Mouse (Mus musculus) intestine, postnatal 0 days (tissue): ENCODE results near the gene Nmnat2. TPM values are rescaled to one million over a fixed set of nuclear protein-coding genes. Genes with fewer than 3 reads are reported as not detected.

ENCODE experiments used
- ATAC-seq: fragments of 200-750 bp; cut with Nextera tagmentation; 2 replicates; pipeline ENCODE4 v1.8.0; 2017; ENCODE audit warnings: mild to moderate bottlenecking, moderate TSS enrichment, moderate library complexity
- H3K27ac ChIP-seq: fragments of 300-500 bp; sonication (generic); 2 replicates; pipeline ENCODE4 v1.5.1; 2014; ENCODE audit warnings: mild to moderate bottlenecking, low read depth, low read length, moderate library complexity
- H3K27me3 ChIP-seq: fragments of 300-500 bp; sonication (generic); replicated peaks from 2 replicates; pipeline ENCODE4 v1.6.1; 2014; ENCODE audit warnings: low read length, mixed read lengths; ENCODE audit not compliant: control insufficient read depth, insufficient read depth
- H3K36me3 ChIP-seq: fragments of 300-500 bp; sonication (generic); 2 replicates; pipeline ENCODE4 v1.6.1; 2014; ENCODE audit warnings: mild to moderate bottlenecking, moderate library complexity; ENCODE audit not compliant: control insufficient read depth, insufficient read depth
- H3K4me1 ChIP-seq: fragments of 300-500 bp; sonication (generic); replicated peaks from 2 replicates; pipeline ENCODE4 v1.6.1; 2014; ENCODE audit warnings: antibody characterized with exemption, low read length, mixed read lengths; ENCODE audit not compliant: control insufficient read depth, insufficient read depth
- H3K4me2 ChIP-seq: fragments of 300-500 bp; sonication (generic); replicated peaks from 2 replicates; pipeline ENCODE4 v1.6.1; 2014; ENCODE audit warnings: low read depth, mild to moderate bottlenecking, moderate library complexity
- H3K4me3 ChIP-seq: fragments of 300-500 bp; sonication (generic); 2 replicates; pipeline ENCODE4 v1.5.1; 2014; ENCODE audit warnings: low read depth, low read length
- H3K9ac ChIP-seq: fragments of 300-500 bp; sonication (generic); 2 replicates; pipeline ENCODE4 v1.6.1; 2014; ENCODE audit warnings: mild to moderate bottlenecking, low read depth, low read length
- H3K9me3 ChIP-seq: fragments of 300-500 bp; sonication (generic); 2 replicates; pipeline ENCODE4 v1.6.1; 2016; ENCODE audit warnings: mixed run types; ENCODE audit not compliant: control insufficient read depth
- CTCF ChIP-seq: sonication (generic); IDR thresholded peaks from 2 replicates; pipeline ENCODE4 v1.5.1; 2016; ENCODE audit warnings: low read depth, mild to moderate bottlenecking, control low read depth, antibody characterized with exemption, moderate library complexity
- WGBS: fragments of 180-500 bp; shearing (Covaris S2); extraction: QIAGEN DNeasy Blood & Tissue Kit; methylation state at CpG from one replicate; pipeline ENCODE4 v1.1.7; 2014; 5-methylcytosine and 5-hydroxymethylcytosine counted together
- polyA plus RNA-seq: library from polyadenylated mRNA; unstranded; fragments of >200 nt; fragmentation: Nextera tagmentation; extraction: Ambion mirVana; gene quantifications from 2 replicates; pipeline ENCODE4 v1.2.1, GENCODE M21; 2015

Gene Nmnat2
- polyA plus RNA-seq, 1 experiment from 2014 or later, result 1.1 TPM

GRCm38 (mm10) chr1:153144021-153144420 is 189.2 kb downstream of the Nmnat2 start:
- Histone ChIP-seq H3K4me2 (no peak overlapping the region), H3K27ac (no peak overlapping the region), H3K9ac (no peak overlapping the region), H3K9me3 (no peaks in the 10 kb centered on the region), H3K4me1 (peaks cover 3% of the 10 kb centered on the region; the same call in 1 of the 2 replicates), H3K4me3 (no peak overlapping the region), H3K27me3 (no peaks in the 10 kb centered on the region), H3K36me3 (no peaks in the 10 kb centered on the region)
- 76% methylated on average over 11 of the region's 11 CpGs for WGBS
- no peak for ATAC-seq
- TF ChIP-seq CTCF, result no peak

GRCm38 (mm10) chr1:153145791-153146190 is 191.0 kb downstream of the Nmnat2 start:
- H3K9ac ChIP-seq, result no peak overlapping the region
- no peaks in the 10 kb centered on the region for H3K27me3 ChIP-seq
- H3K36me3 ChIP-seq, result no peaks in the 10 kb centered on the region
- no peak overlapping the region for H3K4me2 ChIP-seq
- H3K9me3 ChIP-seq, result no peaks in the 10 kb centered on the region
- ATAC-seq, result no peak
- WGBS, result 67% methylated on average over 5 of the region's 5 CpGs
- H3K4me1 ChIP-seq, result no peaks in the 10 kb centered on the region
- no peak overlapping the region for H3K4me3 ChIP-seq
- no peak overlapping the region for H3K27ac ChIP-seq
- no peak for TF ChIP-seq CTCF

GRCm38 (mm10) chr1:153152594-153152993 is 197.8 kb downstream of the Nmnat2 start:
- no peaks in the 10 kb centered on the region for H3K9me3 ChIP-seq
- TF ChIP-seq CTCF, result no peak
- no peak overlapping the region for H3K9ac ChIP-seq
- no peaks in the 10 kb centered on the region for H3K27me3 ChIP-seq
- H3K4me3 ChIP-seq, result no peak overlapping the region
- no peaks in the 10 kb centered on the region for H3K36me3 ChIP-seq
- H3K4me1 ChIP-seq, result no peaks in the 10 kb centered on the region
- WGBS, result 71% methylated on average over 7 of the region's 7 CpGs
- ATAC-seq, result no peak
- no peak overlapping the region for H3K27ac ChIP-seq
- no peak overlapping the region for H3K4me2 ChIP-seq

GRCm38 (mm10) chr1:153153619-153154137 is 198.9 kb downstream of the Nmnat2 start:
- Histone ChIP-seq H3K4me1 (no peaks in the 10 kb centered on the region), H3K4me2 (no peak overlapping the region), H3K27me3 (no peaks in the 10 kb centered on the region), H3K9me3 (no peaks in the 10 kb centered on the region), H3K9ac (no peak overlapping the region), H3K36me3 (no peaks in the 10 kb centered on the region), H3K27ac (no peak overlapping the region), H3K4me3 (no peak overlapping the region)
- 53% methylated on average over 10 of the region's 10 CpGs for WGBS
- no peak for TF ChIP-seq CTCF
- no peak for ATAC-seq

GRCm38 (mm10) chr1:153155364-153155763 is 200.6 kb downstream of the Nmnat2 start:
- Histone ChIP-seq H3K4me3 (no peak overlapping the region), H3K27me3 (no peaks in the 10 kb centered on the region), H3K9ac (no peak overlapping the region), H3K4me1 (no peaks in the 10 kb centered on the region), H3K4me2 (no peak overlapping the region), H3K27ac (no peak overlapping the region), H3K36me3 (no peaks in the 10 kb centered on the region), H3K9me3 (no peaks in the 10 kb centered on the region)
- no peak for ATAC-seq
- WGBS, result 73% methylated on average over 8 of the region's 8 CpGs
- no peak for TF ChIP-seq CTCF

GRCm38 (mm10) chr1:153157021-153157623 is 202.3 kb downstream of the Nmnat2 start:
- ATAC-seq, result no peak
- no peak for TF ChIP-seq CTCF
- WGBS, result 82% methylated on average over 5 of the region's 5 CpGs
- Histone ChIP-seq H3K4me2 (no peak overlapping the region), H3K27ac (no peak overlapping the region), H3K36me3 (no peaks in the 10 kb centered on the region), H3K9ac (no peak overlapping the region), H3K9me3 (no peaks in the 10 kb centered on the region), H3K27me3 (no peaks in the 10 kb centered on the region), H3K4me1 (no peaks in the 10 kb centered on the region), H3K4me3 (no peak overlapping the region)

GRCm38 (mm10) chr1:153159137-153159536 is 204.3 kb downstream of the Nmnat2 start:
- no peaks in the 10 kb centered on the region for H3K9me3 ChIP-seq
- H3K36me3 ChIP-seq, result no peaks in the 10 kb centered on the region
- no peaks in the 10 kb centered on the region for H3K4me1 ChIP-seq
- WGBS, result 96% methylated on average over 4 of the region's 4 CpGs
- H3K27me3 ChIP-seq, result no peaks in the 10 kb centered on the region
- H3K9ac ChIP-seq, result no peak overlapping the region
- no peak overlapping the region for H3K27ac ChIP-seq
- no peak overlapping the region for H3K4me2 ChIP-seq
- ATAC-seq, result no peak
- no peak for TF ChIP-seq CTCF
- no peak overlapping the region for H3K4me3 ChIP-seq
